Mouse (Mus musculus) liver, embryonic 13.5 days (tissue): Measurements from ENCODE around the gene Zfp141. TPM values are rescaled to one million over a fixed set of nuclear protein-coding genes. Genes with fewer than 3 reads are reported as not detected.

Experiments used
- polyA plus RNA-seq: library from polyadenylated mRNA; unstranded; fragments of >200 nt; fragmentation: Nextera tagmentation; extraction: Ambion mirVana; gene quantifications from 2 replicates; pipeline ENCODE4 v1.2.1, GENCODE M21; 2015

Gene Zfp141
- polyA plus RNA-seq, 1 experiment from 2014 or later = 3.6 TPM

Other genes starting within 250 kb of the Zfp141 start
- gene Vmn2r61, start 245.7 kb downstream of the Zfp141 start, polyA plus RNA-seq = not detected in 2 replicates
- not detected in 2 replicates for gene 4933421I07Rik, start 57.6 kb downstream of the Zfp141 start, polyA plus RNA-seq
- gene Gm21028, start 72.8 kb upstream of the Zfp141 start, polyA plus RNA-seq = not detected in 2 replicates
- 0.22 and 0.28 TPM in 2 replicates for gene Zfp977, start 86.8 kb upstream of the Zfp141 start, polyA plus RNA-seq
- gene Zfp976, start 136.8 kb upstream of the Zfp141 start, polyA plus RNA-seq = 1.1 and 1.7 TPM in 2 replicates
- 2.1 and 2.6 TPM in 2 replicates for gene Zfp975, start 187.0 kb upstream of the Zfp141 start, polyA plus RNA-seq
- not detected in 2 replicates for gene Gm17067, start 221.3 kb upstream of the Zfp141 start, polyA plus RNA-seq